Mouse (Mus musculus): Measurements from ENCODE around the gene Cd7.

Cd7 gene

GRCm38 (mm10) chr11:121010044-121010755 lies 29.0 kb downstream of the Cd7 start:
- in situ Hi-C loops (cut with MboI; ENCODE audit: low pct_unique_long_range_greater_than_20kb in 1 of 2, low sequenced_read_pairs in 2 of 2, unreplicated experiment in 1 of 2), result no loop called here

GRCm38 (mm10) chr11:121006184-121006583 lies 33.0 kb downstream of the Cd7 start:
- in situ Hi-C loops (cut with MboI; ENCODE audit: low pct_unique_long_range_greater_than_20kb in 1 of 2, low sequenced_read_pairs in 2 of 2, unreplicated experiment in 1 of 2), result no loop called here

GRCm38 (mm10) chr11:121004281-121004680 lies 34.9 kb downstream of the Cd7 start:
- in situ Hi-C loops (cut with MboI; ENCODE audit: low pct_unique_long_range_greater_than_20kb in 1 of 2, low sequenced_read_pairs in 2 of 2, unreplicated experiment in 1 of 2), result no loop called here

- in situ Hi-C loops (cut with MboI; ENCODE audit: low pct_unique_long_range_greater_than_20kb in 1 of 2, low sequenced_read_pairs in 2 of 2, unreplicated experiment in 1 of 2), result no loop called here
Measured at GRCm38 (mm10) chr11:121001966-121002365, 37.3 kb downstream of the Cd7 start.

- in situ Hi-C loops (cut with MboI; ENCODE audit: low pct_unique_long_range_greater_than_20kb in 1 of 2, low sequenced_read_pairs in 2 of 2, unreplicated experiment in 1 of 2), result no loop called here
Measured at GRCm38 (mm10) chr11:120994741-120995140, 44.5 kb downstream of the Cd7 start.

- in situ Hi-C loops (cut with MboI; ENCODE audit: low pct_unique_long_range_greater_than_20kb in 1 of 2, low sequenced_read_pairs in 2 of 2, unreplicated experiment in 1 of 2), result no loop called here
Measured at GRCm38 (mm10) chr11:120993586-120993985, 45.6 kb downstream of the Cd7 start.

GRCm38 (mm10) chr11:120993080-120993479 lies 46.1 kb downstream of the Cd7 start:
- in situ Hi-C loops (cut with MboI; ENCODE audit: low pct_unique_long_range_greater_than_20kb in 1 of 2, low sequenced_read_pairs in 2 of 2, unreplicated experiment in 1 of 2), result no loop called here

GRCm38 (mm10) chr11:120991791-120992190 lies 47.4 kb downstream of the Cd7 start:
- in situ Hi-C loops (cut with MboI; ENCODE audit: low pct_unique_long_range_greater_than_20kb in 1 of 2, low sequenced_read_pairs in 2 of 2, unreplicated experiment in 1 of 2), result no loop called here

- in situ Hi-C loops (cut with MboI; ENCODE audit: low pct_unique_long_range_greater_than_20kb in 1 of 2, low sequenced_read_pairs in 2 of 2, unreplicated experiment in 1 of 2), result no loop called here
Measured at GRCm38 (mm10) chr11:120990951-120991526, 48.2 kb downstream of the Cd7 start, which contains the start of gene Csnk1d. Gene Csnk1d, minus strand, starts transcription at chr11:120991330.

GRCm38 (mm10) chr11:120990126-120990781 lies 49.0 kb downstream of the Cd7 start:
- in situ Hi-C loops (cut with MboI; ENCODE audit: low pct_unique_long_range_greater_than_20kb in 1 of 2, low sequenced_read_pairs in 2 of 2, unreplicated experiment in 1 of 2), result no loop called here

GRCm38 (mm10) chr11:120989523-120989922 lies 49.7 kb downstream of the Cd7 start:
- in situ Hi-C loops (cut with MboI; ENCODE audit: low pct_unique_long_range_greater_than_20kb in 1 of 2, low sequenced_read_pairs in 2 of 2, unreplicated experiment in 1 of 2), result no loop called here

- in situ Hi-C loops (cut with MboI; ENCODE audit: low pct_unique_long_range_greater_than_20kb in 1 of 2, low sequenced_read_pairs in 2 of 2, unreplicated experiment in 1 of 2), result no loop called here
Measured at GRCm38 (mm10) chr11:120988410-120988809, 50.8 kb downstream of the Cd7 start.

- in situ Hi-C loops (cut with MboI; ENCODE audit: low pct_unique_long_range_greater_than_20kb in 1 of 2, low sequenced_read_pairs in 2 of 2, unreplicated experiment in 1 of 2), result no loop called here
Measured at GRCm38 (mm10) chr11:120987608-120988007, 51.6 kb downstream of the Cd7 start.
